Mouse (Mus musculus) spleen, postnatal 10 days (tissue): ENCODE data around the gene Timm13.

Experiments
- DNase-seq, 2 experiments: peaks; one replicate each; pipeline ENCODE4 v3.0.0; 2021 to 2022; ENCODE audit warnings: low spot score in 2 of 2

The Timm13 gene

DNA sequence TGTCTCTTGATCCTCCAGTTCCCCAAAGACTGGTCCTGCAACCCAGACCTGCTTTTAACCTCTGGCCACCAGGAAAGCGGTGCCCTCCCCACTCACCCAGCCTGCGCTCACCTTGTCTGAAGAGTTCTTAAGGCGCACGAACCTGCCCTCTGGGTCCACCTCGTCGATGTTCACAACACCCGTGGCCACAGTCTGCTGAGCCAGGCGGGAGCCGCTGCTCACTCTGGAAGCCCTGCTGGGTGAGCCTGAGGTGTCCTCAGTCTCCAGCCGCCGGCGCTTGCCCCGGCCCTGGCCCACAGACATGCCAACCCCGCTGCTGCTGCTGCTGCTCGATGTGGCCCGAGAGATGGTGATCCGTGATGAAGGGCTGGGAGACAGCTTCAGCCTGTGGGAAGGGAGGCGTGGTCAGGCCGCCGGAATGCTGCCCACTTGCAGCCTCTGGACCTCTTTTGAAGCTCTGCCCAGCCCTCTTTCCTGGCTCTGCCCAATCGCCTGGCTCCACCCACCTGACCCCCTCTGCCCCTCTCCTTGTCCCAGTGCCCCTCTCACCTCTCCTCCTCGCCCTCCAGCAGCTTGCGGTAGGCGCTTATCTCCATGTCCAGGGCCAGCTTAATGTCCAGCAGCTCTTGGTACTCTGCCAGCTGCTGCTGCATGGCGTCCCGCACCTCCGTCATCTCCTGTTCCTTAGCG is 3.4 kb upstream of the Timm13 start:
- DNase-seq: peak in 1 of 2 experiments; percentile 16

DNA sequence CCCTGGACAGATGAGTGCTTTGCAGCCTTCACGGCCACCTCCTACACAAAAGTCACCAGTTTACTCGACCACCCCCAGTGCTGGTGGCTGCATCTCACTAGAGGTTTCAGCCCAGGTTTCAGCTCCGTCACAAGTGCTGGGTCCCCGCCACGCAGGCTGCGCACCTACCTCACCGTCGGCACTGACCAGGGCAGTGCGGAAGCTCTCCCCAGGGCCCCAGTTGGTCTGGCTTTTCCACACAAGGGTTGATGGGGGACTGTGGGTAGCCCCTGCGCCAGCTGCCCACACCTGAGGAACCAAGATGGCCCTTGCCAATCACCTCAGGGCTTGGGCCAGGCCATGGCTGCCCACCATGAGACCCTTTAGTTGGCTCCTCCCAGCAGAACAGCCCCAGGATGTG is 2.5 kb upstream of the Timm13 start:
- peak in 1 of 2 experiments; percentile 13 for DNase-seq

DNA sequence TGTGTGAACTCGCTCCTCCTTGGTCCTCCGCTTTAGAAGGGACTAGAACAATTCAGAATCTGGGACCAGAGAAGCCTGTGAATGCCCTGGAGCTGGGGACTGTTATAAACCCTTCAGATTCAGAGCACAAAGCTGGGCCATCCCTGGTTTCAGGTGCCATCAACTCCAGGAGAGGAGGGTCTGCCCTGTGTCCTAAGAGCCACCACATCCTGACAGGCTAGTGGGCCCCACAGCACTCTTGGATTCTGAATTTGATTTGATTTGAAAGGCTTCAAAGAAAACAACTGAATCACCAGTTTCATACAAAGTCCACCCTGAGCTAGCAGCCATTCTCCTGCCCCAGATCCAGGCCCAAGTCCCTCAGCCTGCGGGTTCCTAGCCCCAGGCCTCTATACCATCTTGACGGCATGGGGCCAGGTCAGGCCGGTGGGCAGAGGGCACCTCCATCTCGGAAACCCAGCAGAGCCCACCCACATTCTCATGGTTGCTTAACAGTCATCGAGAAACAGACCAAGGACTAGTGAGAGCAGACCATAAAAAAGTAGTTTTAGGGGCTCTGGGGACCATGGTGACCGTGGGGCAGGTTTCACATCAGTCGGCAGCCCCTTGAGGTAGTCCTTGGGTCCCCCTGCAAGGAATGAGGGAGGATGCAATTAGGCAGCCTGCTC is 1.6 kb upstream of the Timm13 start:
- peak in 1 of 2 experiments; percentile 10 for DNase-seq

DNA sequence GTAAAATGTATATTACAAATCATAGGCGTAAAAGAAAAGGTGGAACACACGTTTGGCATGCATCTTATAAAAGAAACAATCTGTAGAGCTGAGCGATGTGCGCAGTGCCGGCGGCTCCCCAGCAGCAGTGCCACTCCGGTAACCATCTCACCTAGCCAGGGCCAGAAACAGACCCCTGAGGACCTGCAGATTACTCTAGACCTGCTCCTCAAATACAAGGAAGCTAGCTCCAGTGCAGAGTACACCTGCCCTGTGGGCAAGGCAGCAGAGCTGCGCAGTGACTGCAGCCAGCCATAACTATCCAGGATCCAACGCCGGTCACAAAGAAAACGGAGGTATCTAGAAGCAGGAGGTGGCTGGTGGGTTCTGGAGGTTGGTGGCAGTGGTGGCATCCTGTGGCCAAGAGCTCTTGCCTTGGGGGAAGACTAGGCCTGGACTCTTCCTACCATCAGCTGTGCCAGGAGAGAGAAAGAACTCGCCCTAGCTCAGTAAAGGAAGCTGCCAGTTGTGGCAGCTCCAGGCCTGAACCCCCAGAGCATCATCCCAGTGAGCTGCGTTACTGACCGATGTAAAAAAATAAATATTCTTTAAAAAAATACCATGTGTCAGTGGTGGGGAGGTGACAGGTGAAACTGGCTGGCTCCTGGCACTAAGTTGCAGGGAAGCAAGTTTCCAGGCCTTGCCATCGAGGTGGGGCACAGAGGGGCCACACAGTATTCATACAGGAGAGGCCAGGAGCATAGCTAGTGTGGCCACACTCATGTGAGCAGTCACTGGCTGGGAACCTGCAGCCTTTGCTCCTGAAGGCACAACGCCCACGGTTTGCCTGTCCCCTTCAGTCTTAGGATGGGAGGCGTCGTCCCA is 872 bp upstream of the Timm13 start:
- DNase-seq: peak in 1 of 2 experiments; percentile 15

DNA sequence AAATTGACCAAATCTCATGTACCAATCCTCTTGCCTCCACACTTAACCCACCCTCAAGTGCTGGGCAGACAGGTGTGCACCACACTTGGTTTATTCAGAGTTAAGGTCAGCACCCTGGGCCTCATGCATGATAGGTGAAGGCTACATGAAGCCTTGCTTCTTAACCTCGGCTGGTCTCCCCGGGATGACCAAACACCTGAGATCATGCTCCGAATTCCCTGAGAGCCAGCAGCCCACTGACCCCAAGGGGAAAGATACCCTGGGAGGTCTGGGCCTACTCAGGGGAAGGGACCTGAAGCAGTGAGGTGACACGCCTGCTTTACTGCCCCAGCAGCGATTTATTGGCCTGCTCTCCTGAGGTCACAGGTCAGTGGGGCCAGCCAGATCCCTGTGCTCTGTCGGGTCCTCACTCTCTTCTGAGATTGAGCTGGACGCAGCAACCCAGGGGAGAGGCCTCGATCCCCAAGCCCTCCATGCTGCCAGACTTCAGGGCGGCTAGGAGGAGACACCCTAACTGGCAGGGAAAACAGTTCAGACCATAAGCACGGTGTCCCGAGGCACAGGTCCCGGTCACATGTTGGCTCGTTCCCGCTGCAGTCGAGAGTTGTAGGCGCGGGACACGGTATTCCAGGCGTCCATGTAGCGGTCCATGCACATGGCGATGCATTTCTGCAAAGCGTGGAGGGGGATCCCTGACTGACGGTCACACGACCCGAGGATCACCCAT is 1.0 kb downstream of the Timm13 start:
- no peak for DNase-seq

DNA sequence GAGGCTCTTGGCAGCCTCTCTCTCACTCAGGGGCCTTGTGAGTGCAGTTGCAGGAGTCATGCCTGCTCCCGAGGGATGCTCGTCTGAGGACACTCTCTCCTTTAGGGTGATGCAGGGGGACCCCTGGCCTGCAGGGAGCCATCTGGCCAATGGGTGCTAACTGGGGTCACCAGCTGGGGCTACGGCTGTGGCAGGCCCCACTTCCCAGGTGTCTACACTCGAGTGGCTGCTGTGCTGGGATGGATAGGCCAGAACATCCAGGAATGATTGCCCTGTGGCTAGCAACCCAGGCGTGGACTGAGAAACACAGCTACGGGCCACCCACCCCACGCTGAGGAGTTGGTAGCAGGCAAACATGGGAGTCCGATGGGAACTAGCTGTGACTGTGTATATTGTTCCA is 1.7 kb downstream of the Timm13 start:
- DNase-seq: no peak

DNA sequence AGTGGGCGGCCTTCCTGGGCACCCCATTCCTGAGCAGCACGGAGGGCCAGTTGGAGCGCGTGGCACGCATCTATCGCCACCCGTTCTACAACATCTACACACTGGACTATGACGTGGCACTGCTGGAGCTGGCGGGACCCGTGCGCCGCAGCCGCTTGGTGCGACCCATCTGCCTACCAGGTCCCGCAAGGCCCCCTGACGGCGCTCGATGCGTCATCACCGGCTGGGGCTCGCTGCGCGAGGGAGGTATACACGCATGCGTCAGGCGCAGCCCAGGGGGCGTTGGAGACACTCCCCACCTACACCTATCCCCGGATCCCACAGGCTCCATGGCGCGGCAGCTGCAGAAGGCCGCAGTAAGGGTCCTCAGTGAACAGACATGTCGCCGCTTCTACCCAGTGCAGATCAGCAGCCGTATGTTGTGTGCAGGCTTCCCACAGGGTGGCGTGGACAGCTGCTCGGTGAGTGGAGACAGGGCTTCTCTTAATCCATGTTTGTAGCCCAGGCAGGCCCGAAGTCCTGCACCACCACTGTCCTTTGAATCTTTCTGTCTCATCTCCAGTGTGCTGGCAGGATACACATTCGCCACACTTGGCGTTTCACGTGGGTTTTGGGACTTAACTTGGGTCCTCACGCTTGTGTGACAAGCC is 2.8 kb downstream of the Timm13 start:
- DNase-seq: no peak

DNA sequence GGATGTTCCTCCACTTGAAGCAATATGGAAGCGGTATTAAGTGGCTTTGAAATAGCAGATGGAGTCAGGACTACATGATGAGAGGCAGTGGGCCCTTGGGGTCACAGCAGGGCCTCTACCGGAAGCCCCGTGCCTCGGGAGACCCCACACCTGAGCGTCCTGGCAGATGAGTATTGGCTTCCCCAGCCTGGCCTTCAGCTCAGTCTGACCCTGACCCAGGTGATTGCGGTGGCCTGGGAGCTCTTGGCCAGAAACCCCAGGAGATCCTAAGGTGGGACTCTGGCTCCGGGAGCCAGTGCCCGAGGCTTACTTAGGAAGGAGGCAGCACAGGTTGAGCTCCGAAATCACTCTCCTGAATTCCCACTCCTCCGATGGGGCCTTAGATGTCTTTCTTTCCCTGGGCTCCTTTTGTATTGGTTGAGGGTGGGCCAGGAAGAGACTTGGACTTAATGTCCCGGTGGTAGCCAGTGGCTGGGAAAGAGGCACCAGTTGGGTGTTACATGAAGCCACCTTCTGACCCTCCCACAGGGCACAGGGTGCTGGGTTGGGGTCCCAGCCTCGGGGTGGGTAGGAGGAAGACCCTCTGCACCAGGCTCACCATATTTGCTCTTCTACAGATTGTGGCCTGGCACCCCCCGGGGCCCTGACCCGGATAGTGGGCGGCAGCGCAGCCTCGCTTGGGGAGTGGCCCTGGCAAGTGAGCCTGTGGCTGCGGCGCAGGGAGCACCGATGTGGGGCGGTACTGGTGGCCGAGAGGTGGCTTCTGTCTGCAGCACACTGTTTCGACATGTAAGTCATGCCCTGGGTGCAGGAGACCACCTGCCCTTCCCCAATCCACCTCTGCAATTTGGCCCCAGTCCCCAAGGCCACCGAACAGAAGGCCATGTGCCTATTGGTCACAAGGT is 3.9 kb downstream of the Timm13 start:
- DNase-seq: no peak

DNA sequence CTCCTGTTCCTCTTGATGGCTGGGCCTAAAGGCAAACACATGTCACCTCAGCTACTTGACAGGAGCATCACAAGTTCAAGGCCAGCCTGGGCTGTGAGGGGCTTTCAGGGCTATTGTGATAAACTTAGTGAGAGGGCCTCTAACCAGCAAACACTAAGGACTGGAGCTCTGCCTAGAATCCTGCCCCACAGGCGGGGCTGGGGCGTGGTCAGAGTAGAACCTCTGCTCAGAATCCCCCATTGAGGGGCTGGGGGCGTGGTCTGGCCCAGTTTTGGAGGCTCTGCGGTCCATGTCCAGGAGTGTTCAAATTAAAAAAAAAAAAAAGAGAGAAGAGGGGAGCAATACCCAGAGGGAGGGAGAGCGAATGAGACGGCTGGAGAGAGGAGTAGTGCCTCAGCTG is 5.1 kb downstream of the Timm13 start:
- DNase-seq: no peak

DNA sequence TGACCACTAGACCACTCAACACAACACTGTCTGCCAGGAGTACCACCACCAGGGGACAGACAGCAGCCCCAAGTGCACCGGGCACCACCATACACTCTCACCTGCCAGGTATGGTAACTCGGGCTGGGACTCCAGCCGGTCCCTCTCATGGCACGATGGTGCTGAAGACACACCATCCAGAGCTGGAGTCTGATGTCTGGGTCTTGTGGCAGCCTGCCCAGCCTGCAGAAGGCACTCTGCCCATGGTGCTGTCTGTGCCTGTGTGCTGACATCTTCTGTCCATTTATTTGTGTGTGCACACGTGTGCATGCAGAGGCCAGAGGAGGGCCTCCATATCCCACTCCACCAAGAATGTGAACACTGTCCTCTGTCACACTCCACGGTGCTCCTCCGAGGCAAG is 5.7 kb downstream of the Timm13 start:
- DNase-seq: no peak

DNA sequence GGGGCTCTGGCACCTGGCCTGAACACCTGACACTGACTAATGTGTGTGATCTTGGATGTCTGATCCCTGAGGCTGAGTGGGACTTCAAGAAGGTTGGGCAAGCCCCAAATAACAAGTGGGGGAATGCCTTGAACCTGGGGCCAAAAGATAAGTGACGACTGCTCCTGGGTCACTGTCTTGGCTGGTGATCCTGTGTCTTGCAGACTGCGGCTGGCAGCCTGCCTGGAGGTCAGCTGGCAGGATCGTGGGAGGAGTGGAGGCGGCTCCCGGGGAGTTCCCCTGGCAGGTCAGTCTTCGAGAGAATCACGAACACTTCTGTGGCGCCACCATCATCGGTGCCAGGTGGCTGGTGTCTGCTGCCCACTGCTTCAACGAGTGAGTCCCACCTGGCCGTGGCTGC is 13.6 kb downstream of the Timm13 start:
- no peak for DNase-seq

DNA sequence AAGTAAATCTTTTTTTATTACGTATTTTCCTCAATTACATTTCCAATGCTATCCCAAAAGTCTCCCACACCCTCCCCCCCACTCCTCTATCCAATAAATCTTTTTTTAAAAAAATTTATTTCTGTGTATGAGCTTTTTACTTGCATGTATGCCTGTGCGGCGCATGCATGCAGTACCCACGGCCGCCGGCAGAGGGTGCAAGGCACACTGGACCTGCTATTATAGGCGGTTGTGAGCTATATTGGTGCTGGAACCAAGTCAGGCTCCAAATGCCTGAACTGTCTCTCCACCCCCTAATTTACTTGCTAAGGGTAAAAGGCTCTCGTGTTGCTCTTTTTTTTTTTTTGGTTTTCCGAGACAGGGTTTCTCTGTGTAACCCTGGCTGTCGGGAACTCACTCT is 19.5 kb downstream of the Timm13 start:
- DNase-seq: peak; percentile 91 to 92

DNA sequence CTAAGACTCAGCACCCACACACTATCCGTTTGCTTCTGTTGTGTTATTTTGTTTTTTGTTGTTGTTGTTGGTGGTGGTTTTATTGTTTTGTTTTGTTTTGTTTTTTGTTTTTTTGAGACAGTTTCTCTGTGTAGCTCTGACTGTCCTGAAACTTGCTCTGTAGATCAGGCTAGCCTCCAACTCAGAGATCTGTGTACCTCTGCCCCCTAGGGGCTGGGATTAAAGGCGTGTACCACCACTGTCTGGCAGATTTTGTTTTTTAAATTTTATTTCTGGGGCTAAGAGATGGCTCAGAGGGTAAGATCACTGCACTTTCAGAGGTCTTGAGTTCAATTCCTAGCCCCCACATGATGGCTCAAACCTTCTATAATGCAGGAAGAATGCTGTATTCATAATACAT is 19.9 kb downstream of the Timm13 start:
- DNase-seq: no peak

DNA sequence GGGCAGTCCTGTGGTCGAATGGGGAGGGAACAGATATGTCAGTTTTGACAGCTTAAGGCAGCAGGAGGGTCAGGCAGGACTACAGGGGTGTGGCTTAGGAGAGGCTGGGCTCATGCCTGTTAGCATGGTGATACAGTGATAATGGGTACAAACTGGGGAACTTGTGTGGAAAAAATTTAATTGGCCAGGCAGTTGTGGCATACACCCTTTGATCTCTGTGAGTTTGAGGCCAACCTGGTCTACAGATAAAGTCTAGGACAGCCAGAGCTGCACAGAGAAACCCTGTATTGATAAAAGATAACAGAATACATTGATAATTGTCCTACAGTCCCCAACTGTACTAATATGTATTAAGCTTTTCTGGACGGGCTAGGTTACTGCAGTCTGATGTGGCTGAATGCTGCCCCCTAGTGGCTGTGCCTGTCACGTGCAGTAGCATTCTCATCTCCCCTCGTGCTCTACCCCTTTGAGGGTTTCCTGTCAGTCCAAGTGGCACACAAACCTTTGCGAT is 20.6 kb downstream of the Timm13 start:
- DNase-seq: peak; percentile 82 to 90

DNA sequence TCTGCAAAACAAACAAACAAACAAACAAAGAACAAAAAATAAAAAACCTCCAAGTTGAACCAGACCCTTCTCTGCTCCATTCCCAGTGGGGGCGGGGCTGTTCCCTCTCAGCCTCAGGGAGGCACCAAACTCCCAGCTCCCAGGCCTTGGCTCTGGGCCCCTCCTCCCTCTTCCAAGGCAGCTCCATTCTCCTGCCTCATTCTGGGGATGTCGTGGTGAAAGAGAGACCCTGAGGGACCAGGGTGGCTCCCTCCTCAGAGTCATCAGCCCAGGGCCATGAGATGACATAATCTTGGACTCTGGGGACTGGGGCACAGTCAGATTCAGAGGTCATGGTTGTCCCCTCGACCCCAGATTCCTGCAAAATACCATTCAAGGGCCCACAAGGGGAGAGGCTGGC is 24.2 kb downstream of the Timm13 start:
- no peak for DNase-seq

DNA sequence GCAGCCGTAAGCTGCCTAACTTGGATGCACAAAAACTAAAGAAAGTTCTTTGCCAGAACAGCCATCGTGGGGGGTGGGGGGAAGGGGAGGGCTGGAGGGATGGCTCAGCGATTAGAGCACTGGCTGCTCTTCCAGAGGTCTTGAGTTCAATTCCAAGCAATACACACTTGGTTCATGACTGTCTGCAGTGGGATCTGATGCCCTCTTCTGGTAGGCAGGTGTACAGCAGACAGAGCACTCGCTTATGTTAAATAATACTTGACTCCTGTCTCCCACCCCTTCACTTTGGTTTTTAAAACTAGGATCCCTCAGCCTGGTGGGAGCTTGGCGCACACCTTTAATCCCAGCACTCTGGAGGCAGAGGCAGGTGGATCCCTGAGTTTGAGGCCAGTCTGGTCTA is 24.7 kb downstream of the Timm13 start:
- DNase-seq: peak; percentile 69 to 84

DNA sequence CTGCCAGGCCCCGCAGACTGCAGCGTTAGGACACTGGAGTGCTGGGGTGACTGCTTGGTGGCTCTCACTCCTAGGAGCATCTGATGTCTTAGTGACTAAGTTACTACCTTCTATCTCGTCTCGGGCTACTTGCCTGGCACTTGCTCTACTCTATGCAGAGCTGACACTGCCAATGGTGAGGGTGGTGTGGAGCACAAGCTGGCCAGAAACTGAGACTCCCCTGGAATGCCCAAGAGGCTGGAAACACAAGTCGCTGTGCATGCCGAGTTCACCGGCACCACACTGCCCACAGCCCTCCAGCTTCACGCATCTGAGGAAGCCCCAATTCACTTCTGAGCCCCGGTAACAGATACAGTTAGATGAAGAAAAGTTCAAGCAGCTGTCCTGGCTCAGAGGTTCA is 26.7 kb downstream of the Timm13 start:
- no peak for DNase-seq

DNA sequence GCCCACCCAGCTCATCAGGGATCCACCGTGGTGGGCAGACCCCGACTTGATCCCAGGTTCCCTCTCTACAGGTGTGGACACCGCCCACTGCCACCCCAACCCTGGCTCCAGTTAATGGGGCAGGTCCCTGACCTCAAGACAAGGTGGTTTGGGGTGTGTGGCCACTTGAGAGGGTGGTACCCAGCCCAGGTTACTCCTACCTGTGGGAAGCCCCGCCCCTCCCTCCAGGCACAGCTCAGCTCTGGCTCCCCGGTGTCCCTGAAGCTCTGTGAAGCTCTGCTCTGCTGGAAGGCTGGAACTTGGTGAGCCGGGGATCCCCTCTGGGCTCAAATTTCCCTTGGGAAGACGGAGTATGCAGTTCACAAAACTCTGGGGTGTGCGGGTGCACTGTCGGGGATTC is 29.2 kb downstream of the Timm13 start, which contains the start of gene Tmprss9:
Gene Tmprss9, plus strand, starts transcription at position 268 of the 400 bp plus-strand sequence.
- DNase-seq: peak in 1 of 2 experiments; percentile 22

DNA sequence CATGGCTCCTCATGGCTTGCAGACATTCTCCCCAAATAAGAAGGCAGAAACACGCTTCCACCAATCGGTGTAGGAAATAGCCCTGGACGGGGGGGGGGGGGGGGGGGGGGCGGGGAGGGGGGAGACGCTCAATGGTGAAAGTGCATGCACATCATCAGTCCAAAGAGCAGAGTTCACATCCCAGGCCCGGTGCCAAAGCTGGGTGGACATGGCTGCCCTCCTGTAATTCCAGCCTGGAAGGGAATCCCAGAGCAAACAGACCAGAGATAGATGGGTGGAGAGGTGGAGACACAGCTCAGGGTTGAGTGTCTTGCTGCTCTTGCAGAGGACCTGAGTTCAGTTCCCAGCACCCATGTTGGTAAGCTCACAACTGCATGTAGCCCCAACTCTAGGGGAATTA is 29.8 kb downstream of the Timm13 start:
- DNase-seq: peak in 1 of 2 experiments; percentile 19

DNA sequence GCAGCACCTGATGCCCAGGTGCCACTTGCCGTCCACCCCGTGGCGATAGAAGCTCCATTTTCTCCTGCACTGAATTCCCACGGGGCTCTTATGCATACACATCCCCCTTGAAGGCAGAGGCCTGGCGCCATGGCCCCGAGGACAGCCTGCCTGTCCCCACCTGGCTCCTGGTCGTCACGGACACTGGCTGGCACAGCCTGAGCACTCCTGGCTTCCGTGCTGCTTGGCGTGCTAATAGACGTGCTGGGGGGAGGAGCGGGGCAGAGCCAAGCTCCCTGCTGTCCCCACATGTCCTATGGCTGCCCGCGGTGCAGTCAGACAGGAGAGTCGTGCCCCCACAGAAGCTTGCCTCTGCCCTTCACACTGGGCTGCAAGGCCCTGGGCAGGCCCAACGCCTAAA is 36.3 kb downstream of the Timm13 start:
- no peak for DNase-seq
